Mouse (Mus musculus) CD4-positive, CD25-positive, alpha-beta regulatory T cell, adult 2 months (primary cell): Measurements from ENCODE around the gene Myo5a.

ENCODE experiments used
- DNase-seq: peaks from one replicate; pipeline ENCODE4 v3.0.0-alpha.2; 2012; ENCODE audit warnings: low read depth, low spot score

Gene Myo5a

GRCm38 (mm10) chr9:75071706-75072192, 934 bp downstream of the Myo5a start:
- no peak for DNase-seq

GRCm38 (mm10) chr9:75072361-75072760, 1.5 kb downstream of the Myo5a start:
- DNase-seq = no peak

- no peak for DNase-seq
Measured at GRCm38 (mm10) chr9:75077191-75077590, 6.4 kb downstream of the Myo5a start.

- DNase-seq = no peak
Measured at GRCm38 (mm10) chr9:75085242-75085824, 14.5 kb downstream of the Myo5a start.

GRCm38 (mm10) chr9:75087823-75088222, 17.0 kb downstream of the Myo5a start:
- no peak for DNase-seq

GRCm38 (mm10) chr9:75089285-75089684, 18.5 kb downstream of the Myo5a start:
- DNase-seq = no peak

- no peak for DNase-seq
Measured at GRCm38 (mm10) chr9:75092134-75092533, 21.3 kb downstream of the Myo5a start.

- no peak for DNase-seq
Measured at GRCm38 (mm10) chr9:75094762-75095161, 23.9 kb downstream of the Myo5a start.

- DNase-seq = no peak
Measured at GRCm38 (mm10) chr9:75098937-75099336, 28.1 kb downstream of the Myo5a start.

GRCm38 (mm10) chr9:75100157-75100781, 29.5 kb downstream of the Myo5a start:
- DNase-seq = no peak

- DNase-seq = no peak
Measured at GRCm38 (mm10) chr9:75102131-75102530, 31.3 kb downstream of the Myo5a start.

- no peak for DNase-seq
Measured at GRCm38 (mm10) chr9:75116571-75117177, 45.9 kb downstream of the Myo5a start.

GRCm38 (mm10) chr9:75121126-75121525, 50.3 kb downstream of the Myo5a start:
- no peak for DNase-seq

- no peak for DNase-seq
Measured at GRCm38 (mm10) chr9:75124201-75124721, 53.4 kb downstream of the Myo5a start.

GRCm38 (mm10) chr9:75130553-75130952, 59.7 kb downstream of the Myo5a start:
- no peak for DNase-seq

- no peak for DNase-seq
Measured at GRCm38 (mm10) chr9:75146911-75147310, 76.1 kb downstream of the Myo5a start.

- no peak for DNase-seq
Measured at GRCm38 (mm10) chr9:75160525-75160924, 89.7 kb downstream of the Myo5a start.

- no peak for DNase-seq
Measured at GRCm38 (mm10) chr9:75163650-75164049, 92.8 kb downstream of the Myo5a start.

GRCm38 (mm10) chr9:75171721-75172120, 100.9 kb downstream of the Myo5a start:
- no peak for DNase-seq

- no peak for DNase-seq
Measured at GRCm38 (mm10) chr9:75187646-75188260, 116.9 kb downstream of the Myo5a start.

GRCm38 (mm10) chr9:75193858-75194257, 123.0 kb downstream of the Myo5a start:
- DNase-seq = no peak

- no peak for DNase-seq
Measured at GRCm38 (mm10) chr9:75196335-75196734, 125.5 kb downstream of the Myo5a start.
